Mouse (Mus musculus): ENCODE results near the gene Tarbp1.
A peak's percentile ranks its signal among the peaks of the same experiment; 100 is the strongest.
"Not testable (repeated sequence)": the region's sequence is repeated elsewhere in the genome, so short reads cannot be mapped to it uniquely, and the experiment has no call there.

Tarbp1 gene

DNA sequence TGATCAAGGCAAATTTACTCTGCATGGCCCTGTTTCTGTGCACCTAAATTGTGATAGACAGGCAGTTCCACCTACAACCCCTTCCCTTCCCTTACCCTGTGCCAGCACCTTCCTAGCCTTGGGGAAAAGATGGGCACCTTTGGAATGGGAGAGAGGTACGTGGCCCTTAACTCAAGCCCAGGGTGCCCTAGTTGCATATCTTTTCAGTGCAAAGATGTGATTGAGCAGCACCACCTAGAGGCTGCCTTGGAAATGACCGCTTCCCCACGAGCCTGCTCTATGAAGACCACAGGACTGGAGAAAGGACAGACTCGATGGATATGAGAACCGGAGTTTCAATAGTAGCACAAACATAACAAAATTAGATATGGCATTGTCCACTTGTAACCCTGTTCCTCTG, 8.1 kb upstream of the Tarbp1 start:
- peak; percentile 81 for DNase-seq

DNA sequence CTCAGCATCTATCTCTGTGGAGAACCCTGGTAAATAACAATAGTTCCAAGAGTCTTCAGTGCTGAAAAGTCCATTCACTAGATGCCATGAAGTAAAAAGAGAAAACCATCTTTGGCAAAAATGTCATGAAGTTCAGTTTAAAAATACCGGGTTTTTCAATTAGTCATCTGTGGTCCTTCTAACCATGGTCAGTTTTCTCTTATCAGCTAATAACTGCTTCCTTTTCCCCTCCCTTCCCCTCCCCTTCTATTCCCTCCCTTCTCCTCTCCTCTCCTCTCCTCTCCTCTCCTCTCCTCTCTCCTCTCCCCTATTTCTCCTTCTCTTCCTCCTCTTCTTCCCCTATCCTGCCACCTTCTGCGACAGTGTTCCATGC, 7.5 kb upstream of the Tarbp1 start:
- no peak for DNase-seq

DNA sequence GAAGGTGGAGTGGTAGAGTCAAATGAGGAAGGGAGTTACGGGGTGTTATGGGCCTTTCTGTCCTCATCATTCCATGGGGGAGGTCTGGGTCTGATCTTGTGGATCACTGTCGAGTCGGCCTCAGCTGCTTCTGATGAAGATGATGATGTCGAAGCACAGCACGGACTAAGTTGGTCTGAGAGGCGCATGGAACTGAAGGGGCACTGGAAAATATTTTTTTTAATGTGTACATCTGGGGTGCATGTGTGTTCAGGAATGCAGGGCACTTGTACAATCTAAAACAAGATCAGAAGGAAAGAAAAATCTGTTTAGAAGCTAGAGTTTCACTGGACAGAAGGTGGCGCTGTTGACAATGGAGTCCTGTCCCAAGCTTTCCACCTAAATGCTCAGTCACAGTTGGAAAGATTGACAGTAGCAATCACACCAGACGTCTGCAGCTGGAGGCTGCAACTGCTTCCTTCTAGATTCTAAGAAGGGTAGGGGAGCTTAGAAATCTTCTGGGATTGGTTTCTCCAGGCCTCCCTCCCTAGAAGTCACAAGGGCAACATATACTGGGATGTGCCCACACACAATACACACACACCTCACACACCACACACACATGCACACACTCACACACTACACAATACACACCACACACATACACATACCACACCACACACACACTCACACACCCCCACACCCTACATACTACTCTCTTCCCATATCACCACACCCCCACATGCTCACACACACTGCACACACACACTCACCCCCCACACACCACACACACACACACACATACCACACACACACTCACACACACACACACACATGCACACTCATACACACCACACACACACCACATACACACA, 6.9 kb upstream of the Tarbp1 start:
- peak; percentile 87 for DNase-seq

DNA sequence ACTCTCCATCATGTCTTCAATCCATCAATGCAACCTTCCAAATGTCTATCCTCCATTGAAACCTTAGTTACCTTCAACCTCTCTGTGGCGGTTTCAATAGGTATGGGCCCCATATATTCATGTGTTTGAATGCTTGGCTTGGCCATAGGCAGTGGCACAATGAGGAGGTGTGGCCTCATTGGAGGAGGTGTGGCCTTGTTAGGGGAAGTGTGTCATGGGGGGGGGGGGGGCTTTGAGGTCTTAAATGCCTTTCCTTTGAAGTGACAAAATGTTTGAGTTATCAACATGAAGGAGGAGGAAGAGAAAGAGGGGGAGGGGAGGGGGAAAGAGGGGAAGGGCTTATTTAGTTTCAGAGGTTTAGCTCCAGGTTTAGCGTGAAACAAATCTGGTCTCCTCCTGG, 5.5 kb upstream of the Tarbp1 start:
- no peak for DNase-seq

DNA sequence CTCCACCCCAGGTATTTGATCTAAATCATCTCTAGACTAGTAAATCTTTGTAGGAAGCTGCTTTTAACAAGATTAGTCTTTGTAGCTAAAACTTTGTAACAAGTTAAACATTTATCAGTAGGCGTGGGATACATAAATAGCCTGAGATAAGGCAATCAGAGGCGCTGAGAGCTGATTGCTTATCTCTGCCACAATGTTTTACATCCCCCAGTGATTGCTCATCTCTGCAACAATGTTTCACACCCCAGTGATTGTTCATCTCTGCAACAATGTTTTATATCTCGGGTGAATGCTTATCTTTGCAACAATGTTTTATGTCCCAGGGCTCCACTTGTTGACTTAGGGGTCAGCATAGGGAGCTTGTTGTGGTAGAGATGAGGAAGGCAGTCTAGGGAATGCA, 3.8 kb upstream of the Tarbp1 start:
- DNase-seq, result no peak

DNA sequence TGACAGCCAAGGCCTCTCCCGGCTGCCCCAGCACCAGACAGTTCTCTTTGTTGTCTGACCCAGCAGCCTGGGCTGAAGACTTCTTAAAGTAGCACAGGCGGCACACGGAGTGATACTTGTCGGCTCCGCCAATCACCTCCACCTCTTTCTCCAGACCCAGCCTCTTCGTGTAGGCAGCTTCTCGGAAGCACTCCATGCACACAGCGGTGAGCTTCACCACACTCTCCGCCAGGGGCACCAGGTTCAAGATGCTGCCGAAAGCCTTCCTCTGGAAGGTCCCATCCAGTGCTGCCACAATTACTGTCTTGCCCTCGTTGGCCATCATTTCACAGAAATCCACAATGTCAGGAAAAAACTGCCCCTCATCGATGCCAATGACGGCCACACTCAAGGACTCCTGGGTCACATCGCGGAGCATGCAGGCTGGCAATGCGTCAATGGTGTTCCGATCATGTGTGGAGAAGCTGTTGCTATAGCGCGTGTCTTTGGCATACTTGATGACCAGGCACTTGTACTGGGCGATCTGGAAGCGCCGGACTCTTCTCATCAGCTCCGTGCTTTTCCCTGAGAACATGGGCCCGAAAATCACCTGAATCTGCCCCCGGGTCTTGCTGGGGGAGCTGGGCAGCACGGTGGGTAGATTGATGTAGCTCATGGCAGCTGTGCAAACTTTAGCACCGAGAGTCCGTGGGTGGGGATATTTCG, 1.4 kb upstream of the Tarbp1 start:
- DNase-seq, result peak; percentile 10

DNA sequence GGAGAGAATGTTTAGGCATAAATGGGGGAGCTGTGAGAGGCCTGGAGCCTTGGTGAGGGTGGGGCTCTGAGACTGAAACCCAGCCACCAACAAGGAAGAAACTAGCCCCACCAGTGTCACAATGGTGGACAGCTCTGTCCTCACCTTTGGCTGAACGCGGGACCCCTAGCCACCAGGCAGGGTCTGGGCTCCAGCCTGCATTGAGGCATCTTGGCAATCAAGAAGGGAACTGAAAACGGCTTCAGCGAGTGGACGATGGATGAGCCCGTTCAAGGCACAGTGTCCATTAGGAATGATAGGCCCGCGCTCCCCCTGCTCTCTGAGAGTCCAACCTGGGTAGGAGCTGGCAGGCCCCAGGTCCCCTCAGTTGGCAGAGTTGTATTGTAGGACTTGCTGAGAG, 873 bp upstream of the Tarbp1 start:
- not testable (repeated sequence) for DNase-seq

DNA sequence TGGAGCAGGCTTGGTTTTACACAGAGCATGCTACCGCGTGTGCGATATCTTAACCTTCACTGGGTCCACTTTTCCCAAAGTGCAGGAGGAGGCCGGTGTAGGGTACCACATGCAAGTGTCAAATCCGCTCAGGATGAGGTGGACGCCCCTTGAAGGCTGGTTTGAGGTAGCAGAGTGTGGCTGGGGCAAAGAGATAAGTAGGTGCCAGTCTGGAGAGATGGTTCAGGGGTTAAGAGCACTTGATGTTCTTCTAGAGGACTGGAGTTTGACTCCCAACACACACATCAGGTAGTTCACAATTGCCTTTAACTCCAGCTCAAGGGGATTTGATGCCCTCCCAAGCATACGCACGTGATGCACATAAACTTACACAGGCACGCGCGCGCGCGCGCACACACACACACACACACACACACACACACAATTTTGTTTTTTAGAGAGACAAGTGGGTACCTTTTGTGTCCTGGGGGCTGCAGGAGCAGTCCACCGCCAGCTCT, 1.0 kb downstream of the Tarbp1 start:
- no peak for DNase-seq

DNA sequence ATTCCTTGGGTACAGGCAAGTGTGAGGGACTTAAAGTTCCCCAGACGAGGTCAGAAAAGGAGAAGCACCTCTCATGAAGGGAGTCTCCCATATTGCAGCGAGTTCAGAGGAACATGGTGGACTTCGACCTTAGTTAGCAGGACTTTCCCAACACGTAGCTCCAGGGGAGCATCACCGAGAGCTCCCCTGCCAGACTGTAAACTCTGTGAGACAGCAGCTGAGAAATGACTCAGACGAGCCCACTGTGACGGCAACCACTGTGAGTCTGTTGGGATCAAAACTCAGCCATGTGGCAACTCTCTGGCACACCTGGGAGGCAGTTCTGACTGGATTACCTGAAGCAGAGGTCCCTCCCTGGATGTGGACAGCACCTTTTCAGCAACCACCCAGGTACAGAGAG, 10.8 kb downstream of the Tarbp1 start:
- DNase-seq, result no peak

DNA sequence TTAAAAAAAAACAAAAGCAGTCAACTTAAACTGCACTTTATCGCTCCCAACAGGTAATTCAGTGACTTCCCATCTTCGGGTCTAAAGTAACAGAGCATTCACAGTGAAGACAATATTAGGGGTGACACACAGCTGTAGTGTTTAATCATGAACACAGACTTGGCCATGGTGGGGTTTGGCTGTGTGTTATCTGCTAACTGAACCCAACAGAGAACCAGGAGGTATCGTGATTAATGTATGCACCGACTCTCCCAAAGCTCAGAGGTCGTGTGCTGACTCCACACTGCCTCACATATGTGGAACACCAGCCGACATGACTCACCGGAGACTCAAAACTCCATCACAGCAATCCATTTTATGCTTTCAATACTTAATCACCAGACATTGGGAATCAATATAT, 13.1 kb downstream of the Tarbp1 start:
- DNase-seq, result no peak

DNA sequence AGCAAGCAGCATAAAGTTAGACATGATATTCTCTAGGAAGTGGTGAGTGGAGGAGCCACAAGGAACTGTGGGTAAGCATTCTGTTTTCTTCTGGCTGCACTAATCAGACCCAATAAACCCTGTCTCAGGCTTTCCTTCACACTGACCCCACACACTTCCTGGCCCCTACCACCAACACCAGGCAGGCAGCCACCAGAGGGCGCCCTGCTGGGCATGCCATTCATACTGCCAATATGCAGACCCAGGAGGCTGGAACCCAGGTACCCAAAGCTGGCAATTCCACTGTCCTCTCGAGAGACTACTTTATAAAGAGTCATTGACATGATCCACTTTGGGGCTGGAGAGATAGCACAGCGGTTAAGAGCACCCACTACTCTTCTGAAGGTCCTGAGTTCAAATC, 14.6 kb downstream of the Tarbp1 start:
- DNase-seq, result peak; percentile 36

DNA sequence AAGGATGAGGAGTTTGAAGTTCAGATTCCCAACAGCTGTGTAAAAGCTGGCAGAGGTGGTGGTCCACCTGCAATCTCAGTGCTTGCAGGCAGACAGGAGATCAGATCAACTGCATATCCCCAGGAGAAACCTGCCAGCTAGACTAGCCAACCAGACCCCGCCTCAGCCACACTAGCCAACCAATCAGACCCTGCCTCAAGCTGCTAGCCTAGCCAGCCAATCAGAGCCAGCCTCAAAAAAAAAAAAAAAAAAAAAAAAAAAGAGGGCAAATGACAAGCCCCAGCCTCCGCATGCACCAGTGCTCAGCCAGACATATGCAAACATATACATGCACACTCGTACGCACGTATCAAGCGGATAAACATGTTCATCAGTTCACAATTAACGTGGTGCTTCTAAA, 19.5 kb downstream of the Tarbp1 start:
- DNase-seq, result peak; percentile 46

DNA sequence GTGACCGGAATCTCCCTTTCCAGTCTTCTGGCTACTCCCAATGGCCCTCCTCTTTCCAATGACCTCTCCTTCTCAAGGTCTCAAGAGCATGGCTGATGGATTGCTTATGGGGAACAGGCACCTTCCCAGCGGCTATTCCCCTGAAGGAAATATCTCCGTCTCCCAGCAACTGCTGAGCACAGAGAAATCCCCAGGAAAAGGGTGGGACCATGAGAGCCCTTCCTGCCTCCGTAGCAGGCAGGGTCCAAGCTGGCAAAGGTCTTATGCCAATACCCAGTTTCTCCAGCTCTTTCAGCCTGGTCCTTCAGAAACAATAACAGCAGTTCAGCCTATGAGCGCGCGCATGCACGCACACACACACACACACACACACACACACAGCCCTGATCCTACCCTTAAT, 23.7 kb downstream of the Tarbp1 start:
- DNase-seq, result no peak

DNA sequence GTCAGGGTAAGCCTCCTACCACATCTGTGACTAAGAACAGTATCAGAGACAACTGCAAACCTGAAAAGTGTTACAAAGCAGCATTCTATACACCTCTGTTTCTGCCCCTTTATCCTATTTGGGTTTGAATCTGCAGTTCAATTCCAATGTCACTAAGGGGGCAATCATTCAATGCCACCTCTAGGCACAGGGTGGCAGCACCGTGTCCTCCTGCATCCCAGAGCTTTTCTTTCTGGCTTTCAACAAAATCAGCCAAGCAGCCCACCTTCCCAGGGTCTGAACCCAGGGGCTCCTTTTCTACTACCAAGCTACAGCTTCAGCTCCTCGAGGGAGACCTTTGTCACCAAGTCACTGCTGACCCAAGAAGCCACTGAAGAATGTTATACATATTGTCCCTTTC, 35.9 kb downstream of the Tarbp1 start:
- peak; percentile 7 for DNase-seq

DNA sequence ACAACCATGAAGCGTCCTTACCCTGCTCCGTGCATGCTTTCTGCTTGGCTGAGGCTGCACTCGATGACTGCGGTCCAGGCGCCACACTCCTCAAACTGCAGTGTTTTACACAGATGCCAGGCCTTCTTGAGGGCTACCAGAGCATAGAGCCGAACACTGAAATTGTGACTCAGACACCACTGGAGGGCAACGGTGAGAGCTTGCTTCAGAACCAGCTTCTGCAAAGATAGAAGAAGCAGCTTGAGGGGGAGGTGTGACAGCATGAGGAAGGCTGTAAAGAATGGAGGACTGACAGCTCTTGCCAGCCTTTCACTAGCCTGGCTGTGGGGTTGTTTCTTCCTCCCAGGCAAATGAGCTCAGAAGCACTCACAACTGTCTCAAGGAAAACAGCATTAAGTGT, 41.0 kb downstream of the Tarbp1 start:
- peak; percentile 21 for DNase-seq

DNA sequence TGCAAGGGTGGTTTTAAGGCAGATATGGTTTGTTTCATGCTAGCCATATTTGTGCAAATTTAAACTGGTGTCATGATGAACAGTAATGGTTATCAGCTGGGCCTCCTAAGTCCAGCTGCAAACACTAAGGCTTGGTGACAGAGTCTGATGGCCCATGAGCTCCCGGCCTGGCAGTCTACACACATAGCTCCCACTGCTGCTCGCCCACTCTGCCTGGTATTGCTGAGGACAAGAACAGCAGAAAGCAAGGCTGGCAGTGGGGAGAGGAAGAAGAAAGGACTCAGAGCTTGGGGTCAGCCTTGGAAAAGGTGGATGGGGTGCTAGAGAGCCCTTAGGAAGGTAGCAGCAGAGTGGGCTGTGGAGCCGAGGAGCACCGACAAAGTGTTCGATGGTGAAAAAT, 45.2 kb downstream of the Tarbp1 start:
- DNase-seq, result no peak

DNA sequence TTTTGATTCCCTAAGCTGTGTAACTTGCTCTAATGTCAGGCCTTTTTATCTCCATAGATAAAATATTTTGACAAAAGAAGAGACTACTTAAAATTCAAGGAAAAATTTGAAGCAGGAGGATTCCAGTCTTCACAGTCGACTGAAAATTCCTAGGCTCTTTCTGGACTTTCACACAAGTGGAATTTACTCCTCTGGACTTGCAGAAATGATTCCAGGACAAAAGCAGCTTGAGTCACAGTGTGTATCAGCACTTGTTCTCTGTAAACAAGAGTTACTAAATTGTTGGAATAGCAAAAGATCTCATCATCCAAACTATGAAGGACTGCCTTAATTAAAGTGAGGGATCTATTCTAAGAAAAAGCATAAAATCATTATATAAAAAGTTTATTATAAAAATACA, 49.9 kb downstream of the Tarbp1 start:
- no peak for DNase-seq

DNA sequence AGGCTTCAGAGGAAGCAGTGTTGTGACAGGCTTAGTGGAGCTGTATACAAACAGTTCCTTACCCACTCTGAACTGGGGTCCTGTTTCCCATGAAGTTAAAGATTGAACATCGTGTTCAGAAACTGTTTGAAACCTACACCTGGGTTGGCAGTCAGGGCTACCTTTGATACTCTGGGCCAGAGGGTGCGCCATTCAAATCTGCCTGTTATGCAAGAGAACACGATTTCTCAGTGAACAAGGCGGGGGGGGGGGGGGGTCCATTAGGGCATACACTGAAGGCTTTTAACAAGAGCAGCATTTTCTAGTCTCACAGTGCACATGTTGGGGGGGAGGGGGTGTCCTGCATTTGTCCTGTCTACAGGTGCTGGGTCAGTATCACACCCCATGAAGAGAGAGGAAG, 50.7 kb downstream of the Tarbp1 start:
- no peak for DNase-seq

DNA sequence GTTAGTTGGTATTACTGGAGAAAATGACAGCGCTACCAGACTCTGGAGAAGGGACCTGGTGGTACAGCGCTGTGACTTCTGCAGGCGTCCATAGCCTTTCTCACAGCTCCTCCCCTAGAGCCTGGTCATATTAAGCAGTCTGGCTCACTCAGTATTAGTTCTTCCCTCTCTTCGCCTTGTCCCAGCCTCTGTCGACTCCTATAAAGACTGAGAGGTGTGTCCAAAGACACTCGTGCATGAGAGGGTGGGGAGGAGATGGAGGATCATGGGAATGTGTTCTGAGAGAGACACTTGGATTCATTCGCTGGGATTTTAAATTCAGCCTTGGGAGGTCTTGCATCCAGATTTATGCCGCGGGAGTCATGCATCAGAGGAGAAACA, 52.0 kb downstream of the Tarbp1 start:
- peak; percentile 9 for DNase-seq

DNA sequence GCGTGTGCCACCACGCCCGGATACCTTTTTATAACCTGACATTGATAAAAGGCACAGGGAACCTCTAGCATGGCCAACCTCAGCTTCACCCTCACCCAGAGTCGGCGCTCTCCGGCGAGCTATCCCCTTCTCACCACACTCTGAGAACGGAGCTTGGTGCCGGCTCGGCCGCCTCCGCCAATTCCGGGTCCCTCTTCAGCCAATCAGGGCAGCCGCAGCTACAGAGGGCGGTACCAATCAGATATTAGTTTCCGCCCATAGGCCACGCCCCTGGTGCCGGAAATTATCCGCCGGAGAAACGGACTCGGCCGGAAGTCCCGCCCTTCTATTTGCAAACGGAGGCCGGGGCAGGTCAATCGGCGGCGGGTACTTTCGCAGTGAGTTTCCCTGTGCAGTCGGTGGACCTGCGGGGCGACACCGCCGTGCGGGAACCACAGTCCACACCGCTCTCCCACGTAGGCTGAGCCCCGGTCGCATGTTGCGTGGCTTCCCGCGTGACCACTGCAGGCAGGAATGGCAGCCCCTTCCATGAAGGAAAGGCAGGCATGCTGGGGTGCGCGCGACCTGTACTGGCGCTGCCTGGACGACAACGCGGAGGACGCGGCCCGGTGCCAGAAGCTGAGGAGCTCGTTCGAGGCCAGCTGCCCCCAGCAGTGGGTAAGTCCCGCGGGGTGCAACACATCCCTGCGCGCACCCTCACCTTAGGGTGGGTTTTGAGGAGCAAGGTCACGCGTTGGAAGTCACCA, 52.5 kb downstream of the Tarbp1 start, which contains the start of gene Coa6:
Gene Coa6 (plus strand): TSS at position 342 of the 746 bp plus-strand sequence.
- peak; percentile 98 for DNase-seq

DNA sequence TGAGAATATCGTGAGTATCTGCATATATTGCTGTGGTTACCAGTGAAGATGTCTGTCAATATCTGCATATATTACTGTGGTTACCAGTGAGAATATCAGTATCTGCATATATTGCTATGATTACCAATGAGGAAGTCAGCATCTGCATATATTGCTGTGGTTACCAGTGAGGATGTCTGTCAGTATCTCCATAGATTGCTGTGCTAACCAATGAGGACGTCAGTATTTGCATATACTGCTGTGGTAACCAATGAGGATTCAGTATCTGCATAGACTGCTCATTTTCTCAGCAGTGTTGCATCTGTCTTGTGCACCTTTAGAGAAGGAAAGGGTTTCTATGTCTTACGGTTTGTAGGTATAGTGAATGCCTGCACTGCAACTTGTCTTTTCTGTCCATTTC, 54.0 kb downstream of the Tarbp1 start:
- DNase-seq, result no peak

DNA sequence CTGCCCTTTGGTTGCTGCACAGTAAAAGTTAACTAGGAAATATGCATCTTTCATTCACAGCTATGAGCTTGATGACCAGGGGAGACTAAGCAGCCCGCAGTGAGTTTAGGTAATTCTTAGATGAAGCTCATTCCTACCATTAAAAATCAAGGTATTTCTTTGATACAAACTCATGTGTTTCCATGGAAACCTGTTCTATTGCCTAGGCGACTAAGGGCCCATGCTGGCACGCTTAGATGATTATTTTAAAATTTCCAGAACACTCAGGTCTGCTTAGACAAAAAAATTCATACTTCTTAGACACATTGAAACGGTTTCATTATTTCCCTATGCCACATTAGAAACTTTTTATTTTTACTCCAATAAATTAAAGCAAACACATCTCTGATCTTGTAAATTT, 69.8 kb downstream of the Tarbp1 start:
- DNase-seq, result no peak

DNA sequence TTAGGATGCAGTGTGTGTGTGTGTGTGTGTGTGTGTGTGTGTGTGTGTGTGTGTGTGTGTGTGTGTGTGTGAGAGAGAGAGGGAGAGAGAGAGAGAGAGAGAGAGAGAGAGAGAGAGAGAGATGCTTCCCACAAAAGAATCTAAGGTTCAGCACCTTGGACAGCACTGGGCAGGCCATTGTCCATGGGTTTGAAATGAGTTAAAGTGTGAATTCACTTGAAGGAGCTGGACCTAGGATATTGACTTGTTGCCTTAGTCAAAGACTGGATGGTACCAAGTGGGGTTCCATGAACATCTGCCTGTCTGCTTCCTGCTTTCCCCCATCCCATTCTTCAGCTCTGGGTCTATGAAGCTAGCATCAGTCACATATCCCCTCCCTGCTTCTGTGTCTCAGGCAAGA, 70.3 kb downstream of the Tarbp1 start:
- DNase-seq, result peak; percentile 79

DNA sequence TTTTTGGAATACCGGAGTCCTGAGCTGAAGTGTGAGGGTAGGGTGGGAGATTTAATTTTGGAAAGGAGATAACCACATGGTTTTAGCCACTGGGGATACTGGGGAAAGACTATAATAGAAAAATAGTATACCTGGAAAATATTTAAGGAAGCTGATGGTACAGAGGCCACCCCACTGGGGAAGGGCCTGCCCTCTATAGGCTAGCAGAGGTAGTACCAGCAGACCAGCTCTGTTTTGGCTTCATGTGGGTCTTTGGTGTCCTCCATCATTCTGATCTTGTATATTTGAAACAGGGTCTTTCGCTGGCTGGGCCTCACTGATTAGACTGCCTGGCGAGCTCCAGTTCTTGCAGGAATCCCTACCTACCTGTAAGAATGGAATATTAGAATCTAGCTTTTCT, 76.5 kb downstream of the Tarbp1 start:
- no peak for DNase-seq

Measured in embryo, embryonic 11 days (tissue).